Mouse (Mus musculus) lung, postnatal 10 days (tissue): ENCODE measurements around the gene Trappc1.

Source experiments
- DNase-seq: peaks from one replicate; pipeline ENCODE4 v3.0.0; 2021

Trappc1 gene

GRCm38 (mm10) chr11:69331929-69332405, 8.2 kb downstream of the Trappc1 start:
- peak; percentile 90 for DNase-seq

- no peak for DNase-seq
Measured at GRCm38 (mm10) chr11:69332713-69333253, 9.0 kb downstream of the Trappc1 start.

- no peak for DNase-seq
Measured at GRCm38 (mm10) chr11:69333922-69334321, 10.1 kb downstream of the Trappc1 start.

GRCm38 (mm10) chr11:69334796-69335195, 11.0 kb downstream of the Trappc1 start:
- DNase-seq: no peak

- peak; percentile 75 for DNase-seq
Measured at GRCm38 (mm10) chr11:69340161-69341131, 16.7 kb downstream of the Trappc1 start, which contains the start of gene Rnf227. Gene Rnf227 (plus strand): TSS chr11:69340461.

GRCm38 (mm10) chr11:69346441-69346840, 22.7 kb downstream of the Trappc1 start:
- DNase-seq: no peak

- no peak for DNase-seq
Measured at GRCm38 (mm10) chr11:69356544-69356943, 32.8 kb downstream of the Trappc1 start.

- DNase-seq: no peak
Measured at GRCm38 (mm10) chr11:69357690-69358089, 33.9 kb downstream of the Trappc1 start.

- no peak for DNase-seq
Measured at GRCm38 (mm10) chr11:69362021-69362420, 38.2 kb downstream of the Trappc1 start.

- DNase-seq: no peak
Measured at GRCm38 (mm10) chr11:69362479-69362878, 38.7 kb downstream of the Trappc1 start.

GRCm38 (mm10) chr11:69364376-69364775, 40.6 kb downstream of the Trappc1 start:
- DNase-seq: no peak

GRCm38 (mm10) chr11:69364910-69365309, 41.1 kb downstream of the Trappc1 start:
- peak; percentile 98 for DNase-seq

- no peak for DNase-seq
Measured at GRCm38 (mm10) chr11:69365722-69366121, 41.9 kb downstream of the Trappc1 start.

GRCm38 (mm10) chr11:69366157-69366854, 42.5 kb downstream of the Trappc1 start:
- DNase-seq: peak; percentile 99

GRCm38 (mm10) chr11:69366855-69367615, 43.3 kb downstream of the Trappc1 start:
- DNase-seq: peak; percentile 60

- peak; percentile 54 for DNase-seq
Measured at GRCm38 (mm10) chr11:69367616-69368355, 44.0 kb downstream of the Trappc1 start.

GRCm38 (mm10) chr11:69368356-69369214, 44.8 kb downstream of the Trappc1 start:
- peak; percentile 75 for DNase-seq

GRCm38 (mm10) chr11:69369215-69369989, 45.6 kb downstream of the Trappc1 start, which contains the start of gene Chd3:
Gene Chd3 (minus strand): TSS chr11:69369406.
- peak; percentile 32 for DNase-seq

- DNase-seq: no peak
Measured at GRCm38 (mm10) chr11:69369990-69370816, 46.4 kb downstream of the Trappc1 start.
